Mouse (Mus musculus): ENCODE measurements around the gene Phf10.

DNA sequence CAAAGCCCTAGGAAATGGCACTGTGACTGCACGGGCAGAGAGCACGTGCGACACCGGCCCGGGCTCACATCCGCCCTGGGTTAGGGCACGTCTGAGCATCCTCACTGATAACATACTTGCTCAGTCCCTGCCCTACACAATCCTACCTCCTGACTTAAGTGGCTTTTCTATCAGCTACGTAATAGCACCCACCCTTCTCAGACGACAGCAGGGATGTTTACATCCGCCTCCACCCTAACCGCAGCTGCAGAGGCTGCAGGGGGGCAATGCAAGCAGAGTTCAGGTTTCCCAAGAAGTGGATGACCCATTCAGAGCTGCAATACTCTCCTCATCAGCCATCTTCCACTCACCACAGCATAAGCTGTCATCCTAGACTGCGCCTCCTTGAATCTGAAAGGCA lies 53.9 kb downstream of the Phf10 start:
- no peak for TF ChIP-seq CTCF (IDR thresholded peaks at IDR 0.05; ENCODE audit: low read depth, low read length)
- no peak for TF ChIP-seq POLR2A (IDR thresholded peaks at IDR 0.05; ENCODE audit: extremely low read depth, insufficient read depth, low read length)
